ENCODE assay signal across 15 mouse cellular contexts in genomic region chr7:82484834-82485233, GRCm38 (mm10).
DNase-seq lines count a peak whose midpoint lies in the region; ATAC-seq lines count a peak whose summit lies in the region.
"Had no signal": no experiment of that assay in that cellular context is flagged by ENCODE, and none has a peak within 500 bp of the region (broad histone marks: within the 10 kb centered on the region; RNA-seq: fewer than 3 reads in every experiment).

No protein-coding gene starts in this region.

- H3K4me1 ChIP-seq in forebrain, embryonic 10.5 days: peaks cover 14% of the 10 kb centered on the region
- peaks cover 3% of the 10 kb centered on the region; the same call in 1 of the 2 replicates for H3K4me1 ChIP-seq in midbrain, embryonic 15.5 days
- H3K4me1 ChIP-seq: liver, embryonic 15.5 days had no signal

- no peaks in the 10 kb centered on the region for H3K36me3 ChIP-seq in forebrain, embryonic 10.5 days (replicated peaks)
- H3K36me3 ChIP-seq in midbrain, embryonic 15.5 days (replicated peaks): no peaks in the 10 kb centered on the region
- H3K36me3 ChIP-seq: embryonic facial prominence, embryonic 15.5 days; heart, embryonic 13.5 days; liver, embryonic 15.5 days had no signal

- H3K4me2 ChIP-seq in midbrain, embryonic 15.5 days: no peak overlapping the region
- H3K4me2 ChIP-seq: embryonic facial prominence, embryonic 15.5 days; heart, embryonic 13.5 days; liver, embryonic 15.5 days had no signal

- no peak overlapping the region for H3K4me3 ChIP-seq in forebrain, embryonic 10.5 days
- H3K4me3 ChIP-seq in midbrain, embryonic 15.5 days: no peak overlapping the region
- H3K4me3 ChIP-seq: embryonic facial prominence, embryonic 15.5 days; heart, embryonic 13.5 days; liver, embryonic 15.5 days had no signal

- peak; percentile 67 for DNase-seq in left cerebral cortex, postnatal 4 days
- no peak for DNase-seq in left cerebral cortex, adult 11 months (ENCODE audit: low spot score)
- DNase-seq in forebrain, embryonic 10.5 days (ENCODE audit: extremely low spot score, low spot score): no peak
- DNase-seq in gastrocnemius, postnatal 25 days: peak; percentile 68
- no peak for DNase-seq in natural killer cell, adult 2 months (ENCODE audit: low spot score in 2 of 2)
- no peak for DNase-seq in frontal cortex, postnatal 36 days (ENCODE audit: low spot score in 2 of 2)
- no peak for DNase-seq in urinary bladder, adult 18-20 months (ENCODE audit: low spot score in 2 of 2)
- DNase-seq: kidney, adult 9 months; layer of hippocampus, postnatal 36 days; right cerebral cortex, postnatal 14 days had no signal

- no peaks in the 10 kb centered on the region for H3K27me3 ChIP-seq in forebrain, embryonic 10.5 days (ENCODE audit: poor library complexity, severe bottlenecking)
- no peaks in the 10 kb centered on the region for H3K27me3 ChIP-seq in midbrain, embryonic 15.5 days (replicated peaks)
- H3K27me3 ChIP-seq: CH12.LX; embryonic facial prominence, embryonic 15.5 days; heart, embryonic 13.5 days; liver, embryonic 15.5 days had no signal

- WGBS in forebrain, embryonic 10.5 days: 42% methylated on average over 5 of the region's 5 CpGs
- WGBS in midbrain, embryonic 15.5 days: 18% methylated on average over 5 of the region's 5 CpGs

- 0 out of 2 replicates have a peak, but pooled peaks have one; percentile 66 for ATAC-seq in midbrain, embryonic 15.5 days (replicated peaks)

- H3K27ac ChIP-seq in forebrain, embryonic 10.5 days: peak overlapping the region; percentile 58; the same call in 1 of the 2 replicates
- no peak overlapping the region for H3K27ac ChIP-seq in midbrain, embryonic 15.5 days
- H3K27ac ChIP-seq: embryonic facial prominence, embryonic 15.5 days; liver, embryonic 15.5 days had no signal

- no peak overlapping the region for H3K9ac ChIP-seq in midbrain, embryonic 15.5 days
- H3K9ac ChIP-seq: embryonic facial prominence, embryonic 15.5 days; heart, embryonic 13.5 days; liver, embryonic 15.5 days had no signal

- H3K9me3 ChIP-seq in forebrain, embryonic 10.5 days: no peaks in the 10 kb centered on the region
- H3K9me3 ChIP-seq in midbrain, embryonic 15.5 days: no peaks in the 10 kb centered on the region
- H3K9me3 ChIP-seq: embryonic facial prominence, embryonic 15.5 days; heart, embryonic 13.5 days; liver, embryonic 15.5 days had no signal

- intact Hi-C loops in left cerebral cortex, postnatal 4 days (cut with DNase I): no loop called here

Comparison
In these comparisons a context has a peak if more than half of its experiments do, and no peak if none do; other contexts are left out.
1. DNase-seq: peak in left cerebral cortex, postnatal 4 days (single experiment) and gastrocnemius, postnatal 25 days (single experiment); none in left cerebral cortex, adult 11 months (single experiment), forebrain, embryonic 10.5 days (single experiment), natural killer cell, adult 2 months (0 of 2), frontal cortex, postnatal 36 days (0 of 2) and urinary bladder, adult 18-20 months (0 of 2).